In genomic region chr2:38094380-38095163, GRCm38 (mm10) we compare ENCODE assay signal across 18 mouse cellular contexts.
A peak's percentile ranks its signal among the peaks of the same experiment; 100 is the strongest.
DNase-seq lines count a peak whose midpoint lies in the region; ATAC-seq lines count a peak whose summit lies in the region.
"Had no signal": no experiment of that assay in that cellular context is flagged by ENCODE, and none has a peak within 500 bp of the region (broad histone marks: within the 10 kb centered on the region; RNA-seq: fewer than 3 reads in every experiment).

No protein-coding gene starts in this region.

- H3K4me3 ChIP-seq in kidney, embryonic 16.5 days (ENCODE audit: low read length) = no peak overlapping the region
- no peak overlapping the region for H3K4me3 ChIP-seq in liver, embryonic 13.5 days (replicated peaks)
- H3K4me3 ChIP-seq: embryonic facial prominence, embryonic 15.5 days; hindbrain, embryonic 10.5 days had no signal

- H3K4me1 ChIP-seq in kidney, embryonic 16.5 days (ENCODE audit: insufficient read depth, low read length) = peaks cover 23% of the 10 kb centered on the region
- H3K4me1 ChIP-seq in liver, embryonic 13.5 days (replicated peaks) = peaks cover 60% of the 10 kb centered on the region

- H3K9ac ChIP-seq in kidney, embryonic 16.5 days (replicated peaks; ENCODE audit: low read length) = no peak overlapping the region
- H3K9ac ChIP-seq in liver, embryonic 13.5 days = 0 out of 2 replicates have a peak overlapping the region, but pooled peaks have one; percentile 26
- H3K9ac ChIP-seq: embryonic facial prominence, embryonic 15.5 days had no signal

- no peak overlapping the region for H3K27ac ChIP-seq in kidney, embryonic 16.5 days (ENCODE audit: low read length)
- H3K27ac ChIP-seq in liver, embryonic 13.5 days = peak overlapping the region; percentile 38; the same call in 1 of the 2 replicates
- H3K27ac ChIP-seq: embryonic facial prominence, embryonic 15.5 days; hindbrain, embryonic 10.5 days had no signal

- DNase-seq in kidney, adult 18-20 months = no peak
- DNase-seq in retina, postnatal 1 day = peak; percentile 42
- DNase-seq in retina, embryonic 14.5 days (ENCODE audit: low spot score) = no peak
- DNase-seq in liver, embryonic 13.5 days = no peak
- DNase-seq in layer of hippocampus, adult 18-20 months (ENCODE audit: low spot score in 2 of 2) = no peak
- no peak for DNase-seq in left cerebral cortex, adult 9 months (ENCODE audit: low spot score in 2 of 2)
- DNase-seq: cerebellum, postnatal 14 days; embryo, embryonic 11 days; gastrocnemius, postnatal 10 days; left cerebral cortex, postnatal 4 days; lung, adult 2 months; lung, postnatal 4 days; right cerebral cortex, postnatal 4 days; thymus, postnatal 14 days had no signal

- H3K27me3 ChIP-seq in kidney, embryonic 16.5 days (ENCODE audit: insufficient read depth, low read length) = no peaks in the 10 kb centered on the region
- H3K27me3 ChIP-seq in liver, embryonic 13.5 days = no peaks in the 10 kb centered on the region
- H3K27me3 ChIP-seq: embryonic facial prominence, embryonic 15.5 days had no signal

- no peak overlapping the region for H3K4me2 ChIP-seq in kidney, embryonic 16.5 days (replicated peaks; ENCODE audit: low read depth, low read length)
- H3K4me2 ChIP-seq in liver, embryonic 13.5 days = peak overlapping the region; percentile 34
- H3K4me2 ChIP-seq: embryonic facial prominence, embryonic 15.5 days had no signal

- no peaks in the 10 kb centered on the region for H3K36me3 ChIP-seq in kidney, embryonic 16.5 days (ENCODE audit: insufficient read depth, low read length)
- H3K36me3 ChIP-seq in liver, embryonic 13.5 days = no peaks in the 10 kb centered on the region
- H3K36me3 ChIP-seq: embryonic facial prominence, embryonic 15.5 days; hindbrain, embryonic 10.5 days had no signal

- H3K9me3 ChIP-seq in kidney, embryonic 16.5 days (ENCODE audit: low read length) = no peaks in the 10 kb centered on the region
- no peaks in the 10 kb centered on the region for H3K9me3 ChIP-seq in liver, embryonic 13.5 days (replicated peaks)
- H3K9me3 ChIP-seq: embryonic facial prominence, embryonic 15.5 days; hindbrain, embryonic 10.5 days had no signal

- 29% methylated on average over 2 of the region's 2 CpGs for WGBS in kidney, embryonic 16.5 days
- 61% methylated on average over 2 of the region's 2 CpGs for WGBS in liver, embryonic 13.5 days (ENCODE audit: insufficient replicate concordance)

- ATAC-seq in kidney, embryonic 16.5 days (ENCODE audit: low FRiP score, low TSS enrichment) = peak; percentile 60; the same call in 1 of the 2 replicates
- ATAC-seq in liver, embryonic 13.5 days (ENCODE audit: low read depth) = peak; percentile 27; the same call in 1 of the 2 replicates
- ATAC-seq: intestine, postnatal 0 days had no signal
